Mouse (Mus musculus): ENCODE results near the gene Snph. TPM values are rescaled to one million over a fixed set of nuclear protein-coding genes. Genes with fewer than 3 reads are reported as not detected.

Snph gene
- polyA plus RNA-seq (2014; fragmentation: Nextera tagmentation; extraction: Ambion mirVana) = 0.58 and 0.61 TPM in 2 replicates

DNA sequence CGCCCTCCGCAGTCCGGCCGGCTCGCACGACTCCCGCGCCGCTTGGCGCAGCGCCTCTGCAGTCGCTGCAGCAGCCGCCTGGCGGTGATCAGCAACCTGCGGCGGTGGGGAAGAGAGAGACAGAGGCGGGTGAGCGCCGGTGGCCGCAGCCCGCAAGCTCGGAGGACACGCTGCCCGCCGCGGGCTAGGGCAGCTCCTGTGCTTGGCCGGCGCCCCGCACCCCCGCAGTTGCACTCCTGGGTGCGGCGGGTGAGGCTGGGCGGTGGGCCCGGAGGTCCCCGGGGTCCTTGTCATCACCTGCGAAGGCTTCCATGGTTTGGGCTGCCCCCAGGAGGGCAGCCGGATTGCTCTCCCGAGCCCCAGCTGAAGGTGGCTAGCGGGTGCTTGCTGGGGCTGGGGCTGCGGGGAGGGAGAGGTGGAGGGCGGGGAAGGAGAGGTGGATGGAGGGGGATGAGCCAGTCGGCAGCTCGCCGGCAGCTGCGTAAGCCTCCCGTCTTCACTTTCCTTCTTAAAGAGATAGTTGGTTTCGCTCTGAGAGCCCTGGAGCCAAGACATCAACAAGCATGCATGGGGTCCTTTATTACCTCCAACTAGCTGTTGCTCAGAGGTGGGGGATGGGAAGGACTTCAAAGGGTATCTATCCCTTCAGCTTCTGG lies at the start of gene Snph:
Snph (minus strand) TSS at position 435 of the 656 bp plus-strand sequence.
- Histone ChIP-seq H3K9me3 (ENCODE audit: control insufficient read depth, low read length) (no peaks in the 10 kb centered on the region), H3K4me1 (ENCODE audit: control insufficient read depth, insufficient read depth, low read length) (no peaks in the 10 kb centered on the region; the same call in 1 of the 2 replicates), H3K27me3 (ENCODE audit: control insufficient read depth, insufficient read depth, low read length) (peaks cover 29% of the 10 kb centered on the region), H3K27ac (ENCODE audit: low read depth, low read length) (no peak within 1 kb of the TSS), H3K36me3 (ENCODE audit: control insufficient read depth, insufficient read depth, low read length) (no peaks in the 10 kb centered on the region), H3K9ac (ENCODE audit: low read depth, low read length) (peak within 1 kb of the TSS; percentile 55), H3K4me3 (ENCODE audit: low read length) (peak within 1 kb of the TSS; percentile 62), H3K4me2 (replicated peaks; ENCODE audit: low read depth, low read length) (peak within 1 kb of the TSS; percentile 98)
- peak; percentile 88 for ATAC-seq (ENCODE audit: low FRiP score, low TSS enrichment)
- WGBS = under 1% methylated on average over 46 of the region's 47 CpGs

DNA sequence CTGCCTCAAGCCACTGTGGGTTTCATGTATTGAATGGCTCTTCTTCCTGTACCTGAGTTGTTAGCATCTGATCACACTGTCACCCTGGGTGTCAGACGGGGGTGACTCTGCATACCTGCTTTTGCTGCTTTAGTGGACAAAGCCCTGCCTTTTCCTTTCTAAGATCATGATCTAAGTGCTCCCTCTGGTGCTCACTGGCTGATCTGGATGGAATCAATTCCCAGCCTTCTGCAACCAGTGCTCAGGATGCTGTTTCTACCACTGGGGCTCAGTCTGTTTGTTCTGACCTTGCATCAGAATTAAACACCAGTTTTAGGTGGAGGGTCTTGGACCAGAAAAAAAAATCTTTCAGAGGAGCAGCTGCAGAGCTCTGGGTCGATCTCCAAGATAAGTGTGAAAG lies 43.8 kb upstream of the Snph start:
- no peak overlapping the region for H3K9ac ChIP-seq (ENCODE audit: low read depth, low read length)
- no peak overlapping the region for H3K4me3 ChIP-seq (ENCODE audit: low read length)
- WGBS = 59% methylated on average over 2 of the region's 2 CpGs
- H3K27me3 ChIP-seq (ENCODE audit: control insufficient read depth, insufficient read depth, low read length) = 0 out of 2 replicates have a peak, but pooled peaks cover 2% of the 10 kb centered on the region
- no peaks in the 10 kb centered on the region for H3K9me3 ChIP-seq (ENCODE audit: control insufficient read depth, low read length)
- no peaks in the 10 kb centered on the region for H3K36me3 ChIP-seq (ENCODE audit: control insufficient read depth, insufficient read depth, low read length)
- H3K27ac ChIP-seq (ENCODE audit: low read depth, low read length) = no peak overlapping the region
- no peak overlapping the region for H3K4me2 ChIP-seq (replicated peaks; ENCODE audit: low read depth, low read length)
- H3K4me1 ChIP-seq (ENCODE audit: control insufficient read depth, insufficient read depth, low read length) = no peaks in the 10 kb centered on the region
- no peak for ATAC-seq (ENCODE audit: low FRiP score, low TSS enrichment)

DNA sequence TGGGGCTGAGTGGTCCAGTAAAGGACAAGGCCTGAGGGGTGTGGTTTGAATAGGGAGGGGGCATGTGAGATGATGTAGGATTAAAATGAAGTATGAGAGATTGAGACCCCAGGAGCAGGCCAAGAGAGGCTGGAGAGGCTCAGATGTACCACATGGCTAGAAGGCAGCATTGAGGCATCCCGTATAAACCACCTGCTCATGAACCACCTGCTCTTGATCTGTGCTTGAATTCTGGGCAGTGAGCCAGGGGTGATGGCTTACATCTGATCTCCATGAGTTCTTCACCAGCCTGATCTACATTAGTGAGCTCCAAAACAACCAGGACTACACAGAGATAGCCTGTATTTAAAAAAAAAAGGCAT lies 38.6 kb upstream of the Snph start:
- Histone ChIP-seq H3K27me3 (ENCODE audit: control insufficient read depth, insufficient read depth, low read length) (peaks cover 18% of the 10 kb centered on the region), H3K4me3 (ENCODE audit: low read length) (no peak overlapping the region), H3K27ac (ENCODE audit: low read depth, low read length) (no peak overlapping the region), H3K9me3 (ENCODE audit: control insufficient read depth, low read length) (no peaks in the 10 kb centered on the region), H3K4me1 (ENCODE audit: control insufficient read depth, insufficient read depth, low read length) (no peaks in the 10 kb centered on the region), H3K36me3 (ENCODE audit: control insufficient read depth, insufficient read depth, low read length) (no peaks in the 10 kb centered on the region), H3K9ac (ENCODE audit: low read depth, low read length) (no peak overlapping the region), H3K4me2 (replicated peaks; ENCODE audit: low read depth, low read length) (no peak overlapping the region)
- ATAC-seq (ENCODE audit: low FRiP score, low TSS enrichment) = no peak
- 57% methylated on average over 1 of the region's 1 CpGs for WGBS

DNA sequence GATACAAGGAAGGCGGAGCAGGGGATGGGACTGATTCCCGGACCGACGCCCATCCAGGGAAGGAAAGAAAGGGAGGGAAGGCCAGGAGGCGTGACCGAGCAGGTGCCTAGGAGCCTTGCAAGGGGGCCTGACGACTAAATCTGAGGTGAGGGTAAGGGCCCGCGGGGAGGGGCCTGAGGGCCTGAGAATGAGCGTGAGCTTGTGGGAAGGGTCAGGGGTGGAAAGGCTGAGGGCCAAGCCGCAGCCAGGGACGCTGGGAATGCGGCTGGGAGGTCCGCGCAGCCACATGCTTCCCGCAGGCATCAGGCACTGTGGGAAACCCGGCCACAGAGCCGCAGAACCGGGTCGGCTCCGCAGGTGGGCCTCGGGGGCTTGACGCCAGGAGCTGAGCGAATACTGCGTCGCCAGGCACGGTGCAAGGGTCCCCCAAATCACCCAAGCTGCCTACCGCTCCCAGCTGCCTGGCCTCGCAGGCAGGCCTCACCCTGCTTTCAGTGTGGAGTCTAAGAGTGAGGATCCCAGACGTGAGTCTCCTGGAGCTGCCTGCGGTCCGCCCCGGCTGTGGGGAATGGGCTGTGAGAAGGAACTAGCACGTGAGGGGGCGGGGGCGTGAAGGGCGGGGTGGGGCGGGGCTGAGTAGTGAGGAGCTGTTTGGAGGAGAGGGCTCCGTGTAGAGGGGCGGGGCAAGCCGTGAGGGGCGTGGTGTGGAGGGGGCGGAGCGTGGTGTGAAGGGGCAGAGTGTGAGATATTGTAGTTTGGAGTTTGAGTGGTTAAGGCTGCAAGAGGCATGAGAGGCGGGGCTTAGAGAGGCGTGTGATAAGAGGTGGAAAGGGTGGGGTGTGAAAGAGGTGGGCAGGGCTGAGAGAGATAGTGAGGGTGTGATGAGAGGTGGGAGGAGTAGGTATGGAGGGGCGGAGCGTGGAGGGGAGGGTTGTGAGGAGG lies 37.9 kb upstream of the Snph start:
- 41% methylated on average over 47 of the region's 48 CpGs for WGBS
- ATAC-seq (ENCODE audit: low FRiP score, low TSS enrichment) = peak; percentile 52
- H3K27ac ChIP-seq (ENCODE audit: low read depth, low read length) = no peak overlapping the region
- H3K4me3 ChIP-seq (ENCODE audit: low read length) = no peak overlapping the region
- no peaks in the 10 kb centered on the region for H3K9me3 ChIP-seq (ENCODE audit: control insufficient read depth, low read length)
- peaks cover 18% of the 10 kb centered on the region for H3K27me3 ChIP-seq (ENCODE audit: control insufficient read depth, insufficient read depth, low read length)
- no peak overlapping the region for H3K4me2 ChIP-seq (replicated peaks; ENCODE audit: low read depth, low read length)
- no peak overlapping the region for H3K9ac ChIP-seq (ENCODE audit: low read depth, low read length)
- no peaks in the 10 kb centered on the region for H3K36me3 ChIP-seq (ENCODE audit: control insufficient read depth, insufficient read depth, low read length)
- H3K4me1 ChIP-seq (ENCODE audit: control insufficient read depth, insufficient read depth, low read length) = no peaks in the 10 kb centered on the region

DNA sequence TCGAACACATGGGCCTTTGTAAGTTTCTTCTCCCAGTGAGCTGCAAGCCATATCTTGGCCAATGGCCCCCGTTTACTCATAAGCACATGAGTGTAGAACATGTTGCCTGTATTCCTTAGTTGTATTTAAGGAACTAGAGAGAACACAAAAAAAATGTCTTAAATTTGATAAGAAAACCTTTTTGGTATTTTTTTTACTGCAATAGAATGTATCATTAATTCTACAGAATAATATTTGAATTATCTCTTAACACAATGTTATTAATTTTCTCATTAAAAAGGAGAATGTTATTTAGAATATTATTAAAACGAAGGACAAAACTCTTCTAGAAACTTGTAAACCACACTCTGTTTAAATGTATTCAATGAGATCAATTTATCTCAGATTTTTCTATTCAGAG lies 36.0 kb upstream of the Snph start, which contains the start of gene Rad21l:
Rad21l (minus strand) TSS at position 101 of the 400 bp plus-strand sequence.
- H3K4me3 ChIP-seq (ENCODE audit: low read length) = no peak within 1 kb of the TSS
- no peaks in the 10 kb centered on the region for H3K36me3 ChIP-seq (ENCODE audit: control insufficient read depth, insufficient read depth, low read length)
- H3K27me3 ChIP-seq (ENCODE audit: control insufficient read depth, insufficient read depth, low read length) = peaks cover 23% of the 10 kb centered on the region
- H3K27ac ChIP-seq (ENCODE audit: low read depth, low read length) = no peak within 1 kb of the TSS
- H3K9ac ChIP-seq (ENCODE audit: low read depth, low read length) = no peak within 1 kb of the TSS
- WGBS = 76% methylated on average over 3 of the region's 3 CpGs
- no peak within 1 kb of the TSS for H3K4me2 ChIP-seq (replicated peaks; ENCODE audit: low read depth, low read length)
- H3K4me1 ChIP-seq (ENCODE audit: control insufficient read depth, insufficient read depth, low read length) = no peaks in the 10 kb centered on the region
- H3K9me3 ChIP-seq (ENCODE audit: control insufficient read depth, low read length) = no peaks in the 10 kb centered on the region
- ATAC-seq (ENCODE audit: low FRiP score, low TSS enrichment) = no peak

DNA sequence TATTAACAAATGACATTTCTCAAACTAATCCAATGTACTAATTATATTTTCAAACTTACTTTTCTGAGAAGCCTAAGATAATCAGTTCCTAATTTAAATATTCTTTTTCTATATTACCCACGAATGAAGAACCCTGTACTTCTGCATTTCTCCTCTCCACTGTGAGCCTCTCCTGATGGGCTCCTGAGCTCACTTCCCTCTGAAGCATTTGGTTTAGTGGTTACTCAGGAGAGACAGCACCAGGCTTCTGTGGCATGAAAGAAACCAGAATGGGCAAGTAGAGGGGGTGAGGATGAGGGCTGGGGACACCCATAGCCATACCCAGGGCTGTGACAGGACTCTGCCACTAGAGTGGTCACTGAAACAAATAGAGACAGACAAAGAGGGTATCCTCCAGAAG lies 19.7 kb upstream of the Snph start:
- no peak for ATAC-seq (ENCODE audit: low FRiP score, low TSS enrichment)
- no peaks in the 10 kb centered on the region for H3K36me3 ChIP-seq (ENCODE audit: control insufficient read depth, insufficient read depth, low read length)
- H3K27me3 ChIP-seq (ENCODE audit: control insufficient read depth, insufficient read depth, low read length) = no peaks in the 10 kb centered on the region
- no peak overlapping the region for H3K27ac ChIP-seq (ENCODE audit: low read depth, low read length)
- no peak overlapping the region for H3K9ac ChIP-seq (ENCODE audit: low read depth, low read length)
- 63% methylated on average over 1 of the region's 1 CpGs for WGBS
- no peaks in the 10 kb centered on the region for H3K9me3 ChIP-seq (ENCODE audit: control insufficient read depth, low read length)
- H3K4me1 ChIP-seq (ENCODE audit: control insufficient read depth, insufficient read depth, low read length) = no peaks in the 10 kb centered on the region
- no peak overlapping the region for H3K4me3 ChIP-seq (ENCODE audit: low read length)
- no peak overlapping the region for H3K4me2 ChIP-seq (replicated peaks; ENCODE audit: low read depth, low read length)

DNA sequence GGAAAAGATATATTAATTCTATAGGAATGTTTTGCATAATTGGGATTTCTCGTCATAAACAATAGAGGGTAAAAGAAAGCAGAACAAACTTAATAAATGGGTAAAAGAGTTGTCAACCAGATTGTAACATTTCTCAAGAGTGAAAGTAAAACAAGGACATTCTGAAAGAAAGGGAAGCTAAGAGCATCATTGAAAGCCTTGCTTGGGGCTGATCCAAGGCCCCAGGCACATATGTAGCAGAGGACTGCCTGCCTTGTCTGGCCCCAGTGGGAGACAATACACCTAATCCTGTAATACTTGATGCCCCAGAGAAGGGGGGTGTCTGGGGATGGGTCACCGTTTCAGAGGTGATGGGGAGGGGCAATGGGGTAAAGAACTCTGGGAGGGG lies 3.6 kb upstream of the Snph start:
- H3K4me3 ChIP-seq (ENCODE audit: low read length) = no peak overlapping the region
- 69% methylated on average over 2 of the region's 2 CpGs for WGBS
- no peaks in the 10 kb centered on the region for H3K9me3 ChIP-seq (ENCODE audit: control insufficient read depth, low read length)
- no peak overlapping the region for H3K4me2 ChIP-seq (replicated peaks; ENCODE audit: low read depth, low read length)
- no peaks in the 10 kb centered on the region for H3K36me3 ChIP-seq (ENCODE audit: control insufficient read depth, insufficient read depth, low read length)
- peaks cover 24% of the 10 kb centered on the region for H3K27me3 ChIP-seq (ENCODE audit: control insufficient read depth, insufficient read depth, low read length)
- no peak overlapping the region for H3K9ac ChIP-seq (ENCODE audit: low read depth, low read length)
- H3K27ac ChIP-seq (ENCODE audit: low read depth, low read length) = no peak overlapping the region
- no peaks in the 10 kb centered on the region; the same call in 1 of the 2 replicates for H3K4me1 ChIP-seq (ENCODE audit: control insufficient read depth, insufficient read depth, low read length)
- no peak for ATAC-seq (ENCODE audit: low FRiP score, low TSS enrichment)

DNA sequence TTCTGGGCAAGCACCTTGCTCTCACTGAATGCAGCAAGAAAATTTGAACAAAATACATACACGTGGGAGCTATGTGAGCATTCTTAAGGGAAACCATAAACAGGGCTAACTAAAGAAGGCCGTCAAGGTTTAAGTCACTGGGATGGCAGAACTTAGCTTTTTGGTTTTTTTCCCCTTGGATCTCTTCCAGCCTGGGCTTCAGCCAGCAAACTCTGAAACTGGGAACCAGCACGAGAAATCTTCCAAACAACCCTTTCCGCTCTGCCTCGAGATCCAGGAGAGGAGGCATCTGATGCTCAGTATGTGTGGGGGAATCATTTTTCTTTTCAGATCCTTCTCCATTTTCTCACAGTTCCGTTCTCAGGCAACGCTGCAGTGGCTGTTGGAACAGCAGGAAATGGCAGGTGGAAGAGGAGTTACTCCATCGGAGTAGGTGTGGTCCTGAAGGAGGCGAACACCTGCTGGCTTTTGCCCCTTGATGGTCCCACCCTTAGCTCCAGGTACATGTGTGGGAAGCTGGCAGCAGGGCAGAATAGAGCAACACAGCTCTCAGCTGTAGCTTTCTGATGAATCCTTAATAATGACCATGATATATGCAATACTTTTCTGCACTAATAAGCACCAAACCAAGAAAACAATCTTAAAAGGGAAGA lies 3.1 kb upstream of the Snph start:
- H3K4me3 ChIP-seq (ENCODE audit: low read length) = no peak overlapping the region
- H3K36me3 ChIP-seq (ENCODE audit: control insufficient read depth, insufficient read depth, low read length) = no peaks in the 10 kb centered on the region
- H3K4me1 ChIP-seq (ENCODE audit: control insufficient read depth, insufficient read depth, low read length) = no peaks in the 10 kb centered on the region; the same call in 1 of the 2 replicates
- peaks cover 24% of the 10 kb centered on the region for H3K27me3 ChIP-seq (ENCODE audit: control insufficient read depth, insufficient read depth, low read length)
- H3K27ac ChIP-seq (ENCODE audit: low read depth, low read length) = no peak overlapping the region
- no peak overlapping the region for H3K9ac ChIP-seq (ENCODE audit: low read depth, low read length)
- no peak for ATAC-seq (ENCODE audit: low FRiP score, low TSS enrichment)
- H3K9me3 ChIP-seq (ENCODE audit: control insufficient read depth, low read length) = no peaks in the 10 kb centered on the region
- no peak overlapping the region for H3K4me2 ChIP-seq (replicated peaks; ENCODE audit: low read depth, low read length)
- WGBS = 70% methylated on average over 9 of the region's 9 CpGs
